Mouse (Mus musculus): ENCODE results near the gene Rbfox3.

- no peak for TF ChIP-seq CTCF (IDR thresholded peaks at IDR 0.05)
- no peak for TF ChIP-seq EP300 (IDR thresholded peaks at IDR 0.05)
Measured at GRCm38 (mm10) chr11:118825280-118826094, 85.9 kb downstream of the Rbfox3 start.

Measured in lung, postnatal 0 days (tissue).